Mouse (Mus musculus) splenic B cell, adult 2 months (primary cell): ENCODE data around the gene N4bp2l2.

Experiments used
- DNase-seq: peaks from one replicate; pipeline ENCODE4 v3.0.0-alpha.2; 2011; ENCODE audit warnings: low read depth, low spot score
- H3K27me3 ChIP-seq: 2 replicates; pipeline ENCODE4 v1.6.1; 2012; ENCODE audit warnings: mild to moderate bottlenecking, low read length, moderate library complexity, mixed read lengths; ENCODE audit not compliant: control insufficient read depth, poor library complexity, insufficient read depth, severe bottlenecking
- H3K36me3 ChIP-seq: 2 replicates; pipeline ENCODE4 v1.6.1; 2012; ENCODE audit warnings: mild to moderate bottlenecking, low read length, moderate library complexity, mixed read lengths; ENCODE audit not compliant: control insufficient read depth, poor library complexity, insufficient read depth, severe bottlenecking

N4bp2l2 gene

GRCm38 (mm10) chr5:150620588-150621135 lies 45.3 kb downstream of the N4bp2l2 start:
- H3K36me3 ChIP-seq = no peaks in the 10 kb centered on the region; the same call in 1 of the 2 replicates
- H3K27me3 ChIP-seq = no peaks in the 10 kb centered on the region
- DNase-seq = peak; percentile 52

- Histone ChIP-seq H3K36me3 (no peaks in the 10 kb centered on the region; the same call in 1 of the 2 replicates), H3K27me3 (no peaks in the 10 kb centered on the region)
- DNase-seq = no peak
Observed at GRCm38 (mm10) chr5:150618599-150619355, 47.2 kb downstream of the N4bp2l2 start.

GRCm38 (mm10) chr5:150616731-150617130 lies 49.3 kb downstream of the N4bp2l2 start:
- no peaks in the 10 kb centered on the region for H3K27me3 ChIP-seq

GRCm38 (mm10) chr5:150616216-150616615 lies 49.8 kb downstream of the N4bp2l2 start:
- Histone ChIP-seq H3K36me3 (no peaks in the 10 kb centered on the region), H3K27me3 (no peaks in the 10 kb centered on the region)
- no peak for DNase-seq

More at GRCm38 (mm10) chr5:150616731-150617130, 49.3 kb downstream of the N4bp2l2 start:
- DNase-seq = no peak
- H3K36me3 ChIP-seq = no peaks in the 10 kb centered on the region

GRCm38 (mm10) chr5:150614054-150614453 lies 51.9 kb downstream of the N4bp2l2 start:
- Histone ChIP-seq H3K27me3 (no peaks in the 10 kb centered on the region), H3K36me3 (no peaks in the 10 kb centered on the region)
- DNase-seq = no peak

GRCm38 (mm10) chr5:150611697-150612096 lies 54.3 kb downstream of the N4bp2l2 start:
- Histone ChIP-seq H3K36me3 (no peaks in the 10 kb centered on the region), H3K27me3 (no peaks in the 10 kb centered on the region)
- peak; percentile 59 for DNase-seq

- no peaks in the 10 kb centered on the region for H3K27me3 ChIP-seq
- DNase-seq = no peak
Observed at GRCm38 (mm10) chr5:150611136-150611535, 54.8 kb downstream of the N4bp2l2 start.

GRCm38 (mm10) chr5:150607631-150608030 lies 58.4 kb downstream of the N4bp2l2 start:
- no peaks in the 10 kb centered on the region for H3K27me3 ChIP-seq
- DNase-seq = no peak
- no peaks in the 10 kb centered on the region for H3K36me3 ChIP-seq

More at GRCm38 (mm10) chr5:150611136-150611535, 54.8 kb downstream of the N4bp2l2 start:
- no peaks in the 10 kb centered on the region for H3K36me3 ChIP-seq

- no peak for DNase-seq
- H3K27me3 ChIP-seq = no peaks in the 10 kb centered on the region
- H3K36me3 ChIP-seq = no peaks in the 10 kb centered on the region
Observed at GRCm38 (mm10) chr5:150606131-150606530, 59.9 kb downstream of the N4bp2l2 start.

GRCm38 (mm10) chr5:150601441-150602230 lies 64.3 kb downstream of the N4bp2l2 start:
- H3K36me3 ChIP-seq = no peaks in the 10 kb centered on the region
- no peaks in the 10 kb centered on the region for H3K27me3 ChIP-seq
- DNase-seq = no peak

GRCm38 (mm10) chr5:150600554-150601440 lies 65.2 kb downstream of the N4bp2l2 start:
- H3K27me3 ChIP-seq = no peaks in the 10 kb centered on the region
- no peaks in the 10 kb centered on the region for H3K36me3 ChIP-seq
- peak; percentile 60 for DNase-seq

GRCm38 (mm10) chr5:150599301-150600294 lies 66.4 kb downstream of the N4bp2l2 start:
- no peak for DNase-seq
- no peaks in the 10 kb centered on the region for H3K27me3 ChIP-seq
- no peaks in the 10 kb centered on the region for H3K36me3 ChIP-seq
